Comparison of ENCODE assay signal across 8 mouse cellular contexts in the genomic region with DNA sequence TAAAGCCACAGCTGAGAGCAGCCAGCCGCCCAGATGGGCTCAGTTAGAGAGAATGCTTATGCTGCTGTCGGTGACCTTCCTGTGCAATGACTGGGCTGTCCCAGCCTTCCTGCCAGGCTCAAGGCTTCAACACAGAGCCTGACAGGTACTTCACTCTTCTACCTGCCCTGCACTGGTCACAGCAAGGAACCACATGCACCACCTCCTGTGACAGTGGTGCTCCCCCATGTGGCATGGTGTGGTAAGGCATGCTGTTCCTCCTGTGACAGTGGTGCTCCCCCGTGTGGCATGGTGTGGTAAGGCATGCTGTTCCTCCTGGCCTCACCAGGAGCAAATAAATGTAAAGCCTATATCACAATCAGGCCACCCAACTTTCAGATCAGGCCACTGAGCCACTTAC. TPM values are rescaled to one million over a fixed set of nuclear protein-coding genes. Genes with fewer than 3 reads are reported as not detected.
DNase-seq lines count a peak whose midpoint lies in the region; ATAC-seq and TF ChIP-seq lines count a peak whose summit lies in the region.

No protein-coding gene starts in this region.

- H3K4me2 ChIP-seq in embryonic facial prominence, embryonic 11.5 days (ENCODE audit: low read depth, low read length), result no peak overlapping the region
- no peak overlapping the region for H3K4me2 ChIP-seq in heart, postnatal 0 days (ENCODE audit: low read depth, low read length)

- no peak for ATAC-seq in embryonic facial prominence, embryonic 11.5 days (replicated peaks; ENCODE audit: insufficient number of reproducible peaks, low FRiP score, low TSS enrichment, low read depth)
- ATAC-seq in heart, postnatal 0 days (ENCODE audit: insufficient read depth, low read depth), result peak; percentile 20

- H3K36me3 ChIP-seq in embryonic facial prominence, embryonic 11.5 days (replicated peaks; ENCODE audit: control insufficient read depth, insufficient read depth, low read depth, low read length), result no peaks in the 10 kb centered on the region
- no peaks in the 10 kb centered on the region for H3K36me3 ChIP-seq in heart, postnatal 0 days (replicated peaks; ENCODE audit: control insufficient read depth, insufficient read depth, low read length)

- no peaks in the 10 kb centered on the region for H3K27me3 ChIP-seq in embryonic facial prominence, embryonic 11.5 days (ENCODE audit: control insufficient read depth, insufficient read depth, low read length)
- H3K27me3 ChIP-seq in heart, postnatal 0 days (ENCODE audit: control insufficient read depth, insufficient read depth, low read length), result no peaks in the 10 kb centered on the region

- H3K9me3 ChIP-seq in embryonic facial prominence, embryonic 11.5 days (replicated peaks; ENCODE audit: control insufficient read depth, low read length), result no peaks in the 10 kb centered on the region
- no peaks in the 10 kb centered on the region for H3K9me3 ChIP-seq in heart, postnatal 0 days (replicated peaks; ENCODE audit: control insufficient read depth, low read length)

- H3K27ac ChIP-seq in embryonic facial prominence, embryonic 11.5 days (replicated peaks; ENCODE audit: low read depth, low read length), result no peak overlapping the region
- no peak overlapping the region for H3K27ac ChIP-seq in heart, postnatal 0 days (ENCODE audit: low read depth)

- no peak for TF ChIP-seq EP300 in heart, postnatal 0 days (IDR thresholded peaks at IDR 0.05; ENCODE audit: low read depth)

- H3K4me3 ChIP-seq in embryonic facial prominence, embryonic 11.5 days (ENCODE audit: low read depth, low read length), result no peak overlapping the region
- H3K4me3 ChIP-seq in heart, postnatal 0 days (ENCODE audit: low read depth, low read length), result no peak overlapping the region

- H3K9ac ChIP-seq in embryonic facial prominence, embryonic 11.5 days (replicated peaks; ENCODE audit: low read length), result no peak overlapping the region
- H3K9ac ChIP-seq in heart, postnatal 0 days (replicated peaks; ENCODE audit: low read depth, low read length), result no peak overlapping the region

- H3K4me1 ChIP-seq in embryonic facial prominence, embryonic 11.5 days (ENCODE audit: control insufficient read depth, insufficient read depth, low read length), result no peaks in the 10 kb centered on the region
- no peaks in the 10 kb centered on the region; the same call in 1 of the 2 replicates for H3K4me1 ChIP-seq in heart, postnatal 0 days (ENCODE audit: control insufficient read depth, insufficient read depth)

- 64% methylated on average over 3 of the region's 3 CpGs for WGBS in embryonic facial prominence, embryonic 11.5 days
- WGBS in heart, postnatal 0 days, result 43% methylated on average over 3 of the region's 3 CpGs

- peak; percentile 92 for DNase-seq in ES-CJ7 (ENCODE audit: low read depth, low spot score)
- peak; percentile 89 for DNase-seq in adrenal gland, postnatal 25 days
- DNase-seq in embryonic facial prominence, embryonic 11.5 days (ENCODE audit: low spot score), result peak; percentile 90
- peak; percentile 85 for DNase-seq in heart, postnatal 0 days (ENCODE audit: low spot score)
- peak; percentile 91 for DNase-seq in layer of hippocampus, adult 9-10 months (ENCODE audit: low spot score)
- DNase-seq in lung, postnatal 25 days (ENCODE audit: low spot score), result peak; percentile 84
- DNase-seq in right cerebral cortex, adult 18-20 months, result peak; percentile 80
- peak; percentile 89 for DNase-seq in urinary bladder, adult 2 months (ENCODE audit: low spot score)

- peak; percentile 100 for TF ChIP-seq CTCF in heart, postnatal 0 days (IDR thresholded peaks at IDR 0.05; ENCODE audit: low read depth)

RNA-seq across cellular contexts. Expression of gene Dnah17, which starts 27.6 kb away (rescaled TPM):
- total RNA-seq in adrenal gland, postnatal 25 days (2021), result 0.03 TPM in 1 of 2 replicates, not detected in the other
- polyA plus RNA-seq in embryonic facial prominence, embryonic 11.5 days (2014; fragmentation: Nextera tagmentation; extraction: Ambion mirVana), result 0.10 and 0.17 TPM in 2 replicates
- 0.31 TPM in 1 of 2 replicates, not detected in the other for total RNA-seq in heart, postnatal 0 days (2014; rRNA removed; ENCODE audit: low replicate concordance)
- polyA plus RNA-seq in heart, postnatal 0 days (2015; fragmentation: Nextera tagmentation; extraction: Ambion mirVana), result 0.01 and 0.04 TPM in 2 replicates
- polyA plus RNA-seq in urinary bladder, adult 2 months (2012; rRNA removed), result 0.01 and 0.06 TPM in 2 replicates
